Mouse (Mus musculus) lung, postnatal 0 days (tissue): ENCODE data around the gene Zfp866.

Experiments used
- CTCF ChIP-seq: IDR thresholded peaks from 2 replicates; pipeline ENCODE4 v1.5.1; 2016; ENCODE audit warnings: antibody characterized with exemption, mild to moderate bottlenecking
- EP300 ChIP-seq: IDR thresholded peaks from 2 replicates; pipeline ENCODE4 v1.6.1; 2016; ENCODE audit warnings: antibody characterized with exemption, mild to moderate bottlenecking, control low read depth

- no peak for TF ChIP-seq EP300
- TF ChIP-seq CTCF, result no peak
Measured at GRCm38 (mm10) chr8:69801796-69802195, 10.8 kb upstream of the Zfp866 start.
